Mouse (Mus musculus) hindbrain, embryonic 13.5 days (tissue): ENCODE measurements around the gene Necab3. TPM values are rescaled to one million over a fixed set of nuclear protein-coding genes. Genes with fewer than 3 reads are reported as not detected.
A peak's percentile ranks its signal among the peaks of the same experiment; 100 is the strongest.

ENCODE experiments used
- ATAC-seq: fragments of 200-750 bp; cut with Nextera tagmentation; 2 replicates; pipeline ENCODE4 v1.8.0; 2017; ENCODE audit warnings: moderate TSS enrichment; ENCODE audit not compliant: low FRiP score
- H3K27ac ChIP-seq: fragments of 300-500 bp; sonication (generic); 2 replicates; pipeline ENCODE4 v1.5.1; 2015; ENCODE audit warnings: inconsistent platforms, mild to moderate bottlenecking, moderate library complexity
- H3K27me3 ChIP-seq: fragments of 300-500 bp; sonication (generic); 2 replicates; pipeline ENCODE4 v1.6.1; 2015; ENCODE audit warnings: mild to moderate bottlenecking, inconsistent platforms
- H3K36me3 ChIP-seq: fragments of 300-500 bp; sonication (generic); 2 replicates; pipeline ENCODE4 v1.6.1; 2015; ENCODE audit warnings: mild to moderate bottlenecking, inconsistent platforms
- H3K4me1 ChIP-seq: fragments of 300-500 bp; sonication (generic); replicated peaks from 2 replicates; pipeline ENCODE4 v1.6.1; 2015; ENCODE audit warnings: inconsistent platforms
- H3K4me2 ChIP-seq: fragments of 300-500 bp; sonication (generic); 2 replicates; pipeline ENCODE4 v1.6.1; 2015; ENCODE audit warnings: inconsistent platforms, mild to moderate bottlenecking, moderate library complexity
- H3K4me3 ChIP-seq: fragments of 300-500 bp; sonication (generic); 2 replicates; pipeline ENCODE4 v1.5.1; 2015; ENCODE audit warnings: mild to moderate bottlenecking, inconsistent platforms
- H3K9ac ChIP-seq: fragments of 300-500 bp; sonication (generic); 2 replicates; pipeline ENCODE4 v1.6.1; 2015; ENCODE audit warnings: mild to moderate bottlenecking, inconsistent platforms
- H3K9me3 ChIP-seq: fragments of 300-500 bp; sonication (generic); 2 replicates; pipeline ENCODE4 v1.6.1; 2016; ENCODE audit warnings: inconsistent platforms
- WGBS: fragments of 180-500 bp; shearing (Covaris S2); methylation state at CpG from one replicate; pipeline ENCODE4 v1.1.7; 2015; 5-methylcytosine and 5-hydroxymethylcytosine counted together
- polyA plus RNA-seq: library from polyadenylated mRNA; unstranded; fragments of >200 nt; fragmentation: Nextera tagmentation; extraction: Ambion mirVana; gene quantifications from 2 replicates; pipeline ENCODE4 v1.2.1, GENCODE M21; 2015

Gene Necab3
- polyA plus RNA-seq, 1 experiment from 2014 or later, result 15.6 TPM

DNA sequence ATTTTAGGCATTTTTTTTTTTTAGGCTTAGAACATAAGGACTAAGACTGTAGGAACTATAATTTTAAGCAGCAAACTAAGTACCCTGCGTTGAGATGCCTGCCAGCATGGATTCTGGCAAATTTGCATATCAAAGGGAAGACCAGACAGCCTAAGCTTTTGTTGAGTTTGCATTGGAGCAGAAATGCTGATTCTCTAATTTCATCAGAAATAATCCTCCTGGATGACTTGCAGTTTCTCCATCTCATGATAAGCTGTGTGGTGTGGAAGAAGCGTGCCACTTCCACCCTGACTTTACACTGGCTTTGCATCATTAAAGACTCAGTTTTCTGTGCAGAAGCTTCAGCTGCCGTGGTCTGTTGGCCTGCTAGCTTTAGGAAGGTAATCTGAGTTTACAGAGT lies 25.8 kb downstream of the Necab3 start:
- H3K9me3 ChIP-seq, result no peaks in the 10 kb centered on the region
- no peaks in the 10 kb centered on the region for H3K27me3 ChIP-seq
- peaks cover 79% of the 10 kb centered on the region for H3K36me3 ChIP-seq
- no peak overlapping the region for H3K9ac ChIP-seq
- ATAC-seq, result no peak
- 40% methylated on average over 3 of the region's 3 CpGs for WGBS
- no peak overlapping the region for H3K4me2 ChIP-seq
- no peak overlapping the region for H3K4me3 ChIP-seq
- H3K4me1 ChIP-seq, result peaks cover 3% of the 10 kb centered on the region
- peak overlapping the region; percentile 52 for H3K27ac ChIP-seq

GRCm38 (mm10) chr2:154526531-154526930 lies 32.2 kb downstream of the Necab3 start:
- H3K4me1 ChIP-seq, result no peaks in the 10 kb centered on the region
- H3K4me2 ChIP-seq, result no peak overlapping the region
- no peak overlapping the region for H3K4me3 ChIP-seq
- no peaks in the 10 kb centered on the region for H3K9me3 ChIP-seq
- WGBS, result 75% methylated on average over 3 of the region's 3 CpGs
- ATAC-seq, result no peak
- H3K27me3 ChIP-seq, result no peaks in the 10 kb centered on the region
- H3K9ac ChIP-seq, result no peak overlapping the region
- peaks cover 71% of the 10 kb centered on the region for H3K36me3 ChIP-seq
- H3K27ac ChIP-seq, result no peak overlapping the region

- ATAC-seq, result no peak
- Histone ChIP-seq H3K9ac (no peak overlapping the region), H3K9me3 (no peaks in the 10 kb centered on the region), H3K27me3 (no peaks in the 10 kb centered on the region), H3K4me3 (no peak overlapping the region), H3K27ac (no peak overlapping the region), H3K36me3 (peaks cover 66% of the 10 kb centered on the region), H3K4me2 (no peak overlapping the region), H3K4me1 (no peaks in the 10 kb centered on the region)
- 97% methylated on average over 2 of the region's 2 CpGs for WGBS
These were observed 33.4 kb downstream of the Necab3 start for GRCm38 (mm10) chr2:154525285-154525684.

DNA sequence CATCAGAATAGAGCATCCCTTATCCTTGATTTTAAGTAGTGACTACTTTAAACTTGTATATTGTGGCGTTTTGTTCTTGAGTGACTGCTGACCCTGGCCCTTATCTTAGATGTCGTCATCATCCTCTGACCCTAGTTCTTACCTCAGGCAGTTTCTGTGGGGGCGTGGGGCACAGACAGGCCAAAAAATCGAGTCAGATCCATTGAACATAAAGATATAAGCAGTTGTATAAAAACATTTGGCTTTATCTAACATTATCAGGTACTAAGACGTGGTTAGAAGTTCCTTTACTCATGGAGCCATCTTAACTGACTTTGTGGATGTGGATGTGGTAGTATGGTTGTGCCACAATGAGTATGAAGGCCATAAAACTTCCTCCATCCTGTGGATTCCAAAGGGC lies 36.4 kb downstream of the Necab3 start:
- H3K27me3 ChIP-seq, result no peaks in the 10 kb centered on the region
- ATAC-seq, result no peak
- H3K4me3 ChIP-seq, result no peak overlapping the region
- no peak overlapping the region for H3K4me2 ChIP-seq
- 96% methylated on average over 5 of the region's 5 CpGs for WGBS
- peaks cover 65% of the 10 kb centered on the region for H3K36me3 ChIP-seq
- no peaks in the 10 kb centered on the region for H3K9me3 ChIP-seq
- H3K4me1 ChIP-seq, result no peaks in the 10 kb centered on the region
- no peak overlapping the region for H3K27ac ChIP-seq
- H3K9ac ChIP-seq, result no peak overlapping the region

DNA sequence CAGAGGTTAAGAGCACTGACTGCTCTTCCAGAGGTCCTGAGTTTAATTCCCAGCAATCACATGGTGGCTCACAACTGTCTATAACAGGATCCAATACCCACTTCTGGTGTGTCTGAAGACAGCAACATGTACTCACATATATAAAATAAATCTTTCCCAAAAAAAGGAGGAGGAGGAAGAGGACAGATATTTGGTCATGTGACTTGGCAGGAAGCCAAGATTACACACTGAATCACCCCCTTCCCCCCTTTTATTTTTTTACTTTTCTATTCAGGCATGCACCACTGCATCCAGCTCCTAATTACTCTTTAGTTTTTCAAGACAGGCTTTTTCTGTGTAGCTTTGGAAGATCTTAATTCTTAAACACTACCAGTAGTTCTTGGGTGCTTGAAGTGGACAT lies 37.2 kb downstream of the Necab3 start:
- no peaks in the 10 kb centered on the region for H3K4me1 ChIP-seq
- H3K27ac ChIP-seq, result no peak overlapping the region
- H3K27me3 ChIP-seq, result no peaks in the 10 kb centered on the region
- peaks cover 71% of the 10 kb centered on the region for H3K36me3 ChIP-seq
- H3K9ac ChIP-seq, result no peak overlapping the region
- no peak overlapping the region for H3K4me2 ChIP-seq
- no peak for ATAC-seq
- H3K9me3 ChIP-seq, result no peaks in the 10 kb centered on the region
- H3K4me3 ChIP-seq, result no peak overlapping the region

GRCm38 (mm10) chr2:154517424-154517823 lies 41.3 kb downstream of the Necab3 start:
- Histone ChIP-seq H3K4me2 (no peak overlapping the region), H3K9me3 (no peaks in the 10 kb centered on the region), H3K27me3 (no peaks in the 10 kb centered on the region), H3K36me3 (peaks cover 39% of the 10 kb centered on the region), H3K27ac (no peak overlapping the region), H3K9ac (no peak overlapping the region), H3K4me1 (no peaks in the 10 kb centered on the region), H3K4me3 (no peak overlapping the region)
- no peak for ATAC-seq
- WGBS, result 95% methylated on average over 5 of the region's 5 CpGs

DNA sequence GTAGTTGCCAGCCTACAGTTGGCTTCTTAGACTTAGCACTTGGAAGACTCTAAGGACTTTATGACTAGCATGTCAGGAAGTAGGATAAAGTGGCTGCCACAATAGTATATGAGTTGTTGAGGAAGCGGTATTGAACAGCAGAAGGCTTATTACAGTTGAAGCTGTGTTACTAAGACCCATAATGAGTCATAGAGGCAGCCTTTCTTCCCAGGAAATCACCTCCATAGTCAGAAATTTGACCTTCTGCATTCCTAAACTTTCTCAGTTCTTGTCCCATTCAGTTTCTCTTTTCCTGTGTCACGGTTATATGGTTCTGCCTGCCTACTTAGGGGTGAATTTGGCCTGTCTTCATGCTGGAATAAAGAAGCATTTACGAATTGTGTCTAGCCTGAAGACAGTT lies 41.7 kb downstream of the Necab3 start:
- 89% methylated on average over 3 of the region's 3 CpGs for WGBS

DNA sequence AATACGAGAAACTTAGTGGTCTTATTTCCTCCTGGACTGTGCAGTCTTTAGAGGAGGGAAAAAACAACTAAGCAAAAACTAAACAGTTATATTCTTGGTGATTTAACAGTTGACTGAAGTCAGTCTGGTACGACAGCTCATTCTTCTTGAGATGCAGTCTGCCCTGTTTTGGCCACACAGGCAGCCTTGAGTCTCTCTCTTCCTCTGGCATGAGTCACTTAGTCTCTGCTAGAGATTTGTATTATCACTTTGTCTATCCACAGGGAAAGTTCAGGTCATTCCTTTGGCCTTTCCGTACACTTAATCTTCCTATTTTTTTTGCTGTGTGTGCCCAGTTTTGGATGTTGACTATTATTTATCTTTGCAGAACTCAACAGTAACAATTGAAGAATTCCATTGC lies 48.5 kb downstream of the Necab3 start:
- Histone ChIP-seq H3K9ac (no peak overlapping the region), H3K27ac (no peak overlapping the region), H3K27me3 (no peaks in the 10 kb centered on the region), H3K4me3 (no peak overlapping the region), H3K4me1 (no peaks in the 10 kb centered on the region; the same call in 1 of the 2 replicates), H3K9me3 (no peaks in the 10 kb centered on the region), H3K36me3 (peaks cover 25% of the 10 kb centered on the region), H3K4me2 (no peak overlapping the region)
- ATAC-seq, result no peak
- WGBS, result 97% methylated on average over 3 of the region's 3 CpGs

More for the DNA sequence above, 41.7 kb downstream of the Necab3 start:
- Histone ChIP-seq H3K4me1 (no peaks in the 10 kb centered on the region), H3K9ac (no peak overlapping the region), H3K4me2 (no peak overlapping the region), H3K27ac (no peak overlapping the region), H3K9me3 (no peaks in the 10 kb centered on the region), H3K36me3 (peaks cover 41% of the 10 kb centered on the region), H3K4me3 (no peak overlapping the region), H3K27me3 (no peaks in the 10 kb centered on the region)
- no peak for ATAC-seq

DNA sequence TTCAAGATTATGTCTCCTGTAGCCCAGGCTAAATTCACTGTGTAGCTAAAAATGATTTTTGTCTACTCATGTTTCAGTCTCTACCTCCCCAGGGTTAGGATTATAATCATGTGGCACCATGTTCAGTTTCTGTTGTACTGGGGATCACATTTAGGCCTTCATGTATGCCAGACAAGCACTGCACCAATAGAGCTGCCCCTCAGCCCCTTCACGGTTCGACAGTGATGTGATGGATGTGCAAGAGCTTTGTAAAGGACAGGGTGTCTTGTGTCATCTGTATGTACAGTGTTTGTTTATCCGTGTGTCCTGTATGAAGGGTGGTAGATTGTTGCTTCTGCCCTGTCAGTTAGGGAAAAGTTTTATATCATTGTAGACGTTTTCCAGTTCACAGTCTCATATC lies 50.2 kb downstream of the Necab3 start:
- Histone ChIP-seq H3K4me2 (no peak overlapping the region), H3K4me1 (no peaks in the 10 kb centered on the region; the same call in 1 of the 2 replicates), H3K9ac (no peak overlapping the region), H3K27ac (no peak overlapping the region), H3K27me3 (no peaks in the 10 kb centered on the region), H3K36me3 (peaks cover 29% of the 10 kb centered on the region), H3K4me3 (no peak overlapping the region), H3K9me3 (no peaks in the 10 kb centered on the region)
- ATAC-seq, result no peak
- 86% methylated on average over 4 of the region's 4 CpGs for WGBS

- no peak overlapping the region for H3K4me3 ChIP-seq
- no peaks in the 10 kb centered on the region for H3K9me3 ChIP-seq
- ATAC-seq, result no peak
- no peaks in the 10 kb centered on the region; the same call in 1 of the 2 replicates for H3K4me1 ChIP-seq
- H3K27ac ChIP-seq, result no peak overlapping the region
- H3K9ac ChIP-seq, result no peak overlapping the region
- WGBS, result 81% methylated on average over 9 of the region's 9 CpGs
- H3K27me3 ChIP-seq, result no peaks in the 10 kb centered on the region
- no peak overlapping the region for H3K4me2 ChIP-seq
- H3K36me3 ChIP-seq, result peaks cover 29% of the 10 kb centered on the region
These were observed 51.0 kb downstream of the Necab3 start for GRCm38 (mm10) chr2:154507566-154508283.

DNA sequence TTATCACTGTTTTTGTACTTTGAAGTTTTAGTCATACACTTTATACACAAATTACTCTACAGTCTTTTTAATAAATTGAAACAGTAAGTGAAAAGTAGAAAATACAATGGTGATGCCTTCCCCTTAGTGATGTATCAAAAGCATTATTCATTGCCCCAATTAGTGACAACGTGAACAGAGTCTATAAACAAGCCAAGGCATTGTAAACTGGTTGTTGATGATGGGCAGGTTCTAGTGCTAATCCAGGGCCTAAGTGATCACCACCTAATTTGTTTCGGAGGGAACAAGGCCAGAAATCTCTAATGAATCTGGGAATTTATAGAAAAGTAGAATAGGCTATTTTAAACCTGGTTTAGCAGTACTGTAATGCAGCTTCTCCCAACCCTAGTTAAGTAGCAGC lies 51.6 kb downstream of the Necab3 start:
- Histone ChIP-seq H3K9me3 (no peaks in the 10 kb centered on the region), H3K4me1 (no peaks in the 10 kb centered on the region; the same call in 1 of the 2 replicates), H3K9ac (no peak overlapping the region), H3K27ac (no peak overlapping the region), H3K36me3 (peaks cover 26% of the 10 kb centered on the region), H3K4me2 (no peak overlapping the region), H3K4me3 (no peak overlapping the region), H3K27me3 (no peaks in the 10 kb centered on the region)
- 76% methylated on average over 2 of the region's 2 CpGs for WGBS
- no peak for ATAC-seq

DNA sequence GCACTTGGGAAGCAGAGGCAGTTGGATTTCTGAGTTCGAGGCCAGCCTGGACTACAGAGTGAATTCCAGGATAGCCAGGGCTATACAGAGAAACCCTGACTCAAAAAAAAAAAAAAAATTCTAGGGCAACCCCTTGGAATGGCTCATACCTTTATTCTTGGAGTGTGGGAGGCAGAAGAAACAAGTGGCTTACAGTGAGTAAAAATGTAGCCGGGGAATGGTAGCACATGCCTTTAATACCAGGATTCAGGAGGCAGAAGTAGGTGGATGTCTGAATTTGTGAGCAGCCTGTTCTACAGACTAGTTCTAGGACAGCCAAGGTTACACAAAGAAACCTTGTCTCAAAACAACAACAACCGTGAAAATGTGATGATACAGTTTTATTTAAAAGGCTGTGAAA lies 57.9 kb downstream of the Necab3 start:
- Histone ChIP-seq H3K4me3 (no peak overlapping the region), H3K27ac (no peak overlapping the region), H3K9ac (no peak overlapping the region), H3K36me3 (peaks cover 13% of the 10 kb centered on the region), H3K4me2 (no peak overlapping the region), H3K27me3 (no peaks in the 10 kb centered on the region), H3K9me3 (no peaks in the 10 kb centered on the region), H3K4me1 (peaks cover 7% of the 10 kb centered on the region)
- 94% methylated on average over 3 of the region's 3 CpGs for WGBS
- ATAC-seq, result no peak

GRCm38 (mm10) chr2:154499717-154500247 lies 58.9 kb downstream of the Necab3 start:
- Histone ChIP-seq H3K27ac (no peak overlapping the region), H3K27me3 (no peaks in the 10 kb centered on the region), H3K9ac (no peak overlapping the region), H3K4me2 (no peak overlapping the region), H3K9me3 (no peaks in the 10 kb centered on the region), H3K4me1 (peaks cover 7% of the 10 kb centered on the region), H3K4me3 (no peak overlapping the region), H3K36me3 (peaks cover 9% of the 10 kb centered on the region)
- 95% methylated on average over 2 of the region's 2 CpGs for WGBS
- ATAC-seq, result no peak
